Mouse (Mus musculus) lung, postnatal 25 days (tissue): ENCODE data around the gene Tmsb15a.
"Not testable (repeated sequence)": the region's sequence is repeated elsewhere in the genome, so short reads cannot be mapped to it uniquely, and the experiment has no call there.

Experiments used
- DNase-seq: peaks from one replicate; pipeline ENCODE4 v3.0.0; 2022; ENCODE audit warnings: low spot score

Tmsb15a gene

DNA sequence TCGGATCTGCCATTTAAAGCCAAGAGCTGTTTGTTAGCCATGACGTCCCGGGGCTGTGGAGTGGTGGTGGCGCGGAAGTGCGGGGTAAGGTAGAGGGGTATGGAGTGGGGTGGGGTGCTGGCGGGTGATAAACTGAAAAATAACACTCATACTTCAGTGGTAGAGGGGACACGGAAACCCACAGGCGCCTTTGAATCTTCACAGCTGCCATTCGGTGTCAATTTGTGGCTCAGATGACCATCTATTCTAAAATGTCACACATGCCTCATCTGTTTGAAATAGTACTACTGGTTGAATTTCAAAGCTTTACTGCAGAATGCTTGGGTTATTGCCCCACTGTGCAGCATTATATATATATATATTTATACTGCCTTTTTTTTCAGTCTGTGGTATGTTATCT lies at the start of gene Tmsb15a:
Gene Tmsb15a (minus strand): TSS at position 101 of the 400 bp plus-strand sequence.
- no peak for DNase-seq

GRCm38 (mm10) chrX:135768565-135768964 lies 43.5 kb upstream of the Tmsb15a start:
- DNase-seq: no peak

DNA sequence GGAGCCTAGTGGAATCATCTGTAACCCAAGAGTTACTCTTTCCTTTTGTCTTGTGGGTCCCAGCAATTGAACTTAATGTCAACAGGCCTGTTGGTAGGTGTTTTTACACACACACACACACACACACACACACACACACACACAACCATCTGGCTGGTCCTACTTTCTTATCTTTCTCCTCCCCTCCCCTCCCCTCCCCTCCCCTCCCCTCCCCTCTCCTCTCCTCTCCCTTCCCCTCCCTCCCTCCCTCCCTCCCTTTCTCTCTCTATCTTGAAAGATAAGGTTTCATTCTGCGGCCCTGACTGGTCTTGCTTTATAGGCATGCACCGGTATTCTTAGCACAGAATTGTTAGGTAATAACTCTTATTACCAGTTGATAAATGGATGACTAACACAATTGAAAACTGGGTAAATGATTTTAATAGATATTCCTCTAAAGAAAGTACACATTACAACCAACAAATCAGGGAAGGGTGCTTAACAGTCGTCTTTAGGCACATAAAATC lies 43.0 kb upstream of the Tmsb15a start:
- DNase-seq: no peak

DNA sequence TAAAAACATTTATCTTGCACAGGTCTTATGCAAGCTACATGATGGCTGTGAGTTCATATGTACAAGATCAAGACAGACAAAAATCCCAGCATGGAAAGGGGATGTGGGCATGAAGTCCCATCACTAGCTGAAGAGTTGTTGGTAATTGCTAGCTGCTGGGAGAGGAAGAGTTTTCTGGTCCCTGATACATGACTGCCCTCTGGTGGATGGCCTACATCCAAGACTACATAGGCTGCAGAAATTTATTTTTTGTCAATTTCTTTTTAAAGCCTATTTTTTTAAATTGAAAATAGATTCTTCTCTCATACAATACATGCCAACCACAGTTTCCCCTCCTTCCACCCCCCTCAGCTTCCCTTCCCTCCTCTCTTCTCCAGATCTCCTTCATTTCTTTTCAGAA lies 36.6 kb upstream of the Tmsb15a start:
- peak; percentile 3 for DNase-seq

DNA sequence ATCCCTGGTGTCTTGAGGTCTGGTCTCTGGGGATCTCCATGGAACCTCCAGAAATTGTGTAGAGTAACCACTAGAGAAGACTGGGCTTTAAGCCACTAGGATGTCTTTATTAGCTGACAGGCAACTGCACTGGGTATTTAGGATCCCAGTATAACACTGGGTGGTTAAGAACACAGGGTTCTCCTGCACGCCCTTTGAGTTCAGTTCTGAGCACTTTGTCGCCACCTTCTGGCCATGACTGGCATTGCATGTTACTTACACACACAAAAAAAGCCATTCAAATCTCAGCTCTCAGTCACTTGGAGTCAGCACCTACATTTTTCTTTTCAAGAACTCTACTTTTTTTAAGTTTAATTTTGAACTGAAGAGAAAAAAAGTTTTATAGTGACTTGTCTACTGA lies 27.8 kb upstream of the Tmsb15a start:
- peak; percentile 63 for DNase-seq

GRCm38 (mm10) chrX:135745376-135745775 lies 20.3 kb upstream of the Tmsb15a start:
- not testable (repeated sequence) for DNase-seq

DNA sequence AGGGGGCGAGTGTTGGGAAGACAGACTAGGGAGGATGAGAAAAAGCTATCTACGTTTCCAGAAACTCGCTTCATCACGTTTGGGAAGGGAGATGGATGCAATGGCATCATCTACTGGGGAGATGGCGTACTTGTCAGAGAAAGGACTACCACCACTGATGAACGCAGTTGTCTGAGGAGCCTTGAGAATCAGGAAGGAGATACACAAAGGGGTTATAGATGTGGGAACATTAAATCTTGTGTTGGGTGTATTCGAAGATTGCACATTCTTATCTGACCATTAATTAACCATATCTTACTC lies 17.9 kb upstream of the Tmsb15a start:
- DNase-seq: no peak

DNA sequence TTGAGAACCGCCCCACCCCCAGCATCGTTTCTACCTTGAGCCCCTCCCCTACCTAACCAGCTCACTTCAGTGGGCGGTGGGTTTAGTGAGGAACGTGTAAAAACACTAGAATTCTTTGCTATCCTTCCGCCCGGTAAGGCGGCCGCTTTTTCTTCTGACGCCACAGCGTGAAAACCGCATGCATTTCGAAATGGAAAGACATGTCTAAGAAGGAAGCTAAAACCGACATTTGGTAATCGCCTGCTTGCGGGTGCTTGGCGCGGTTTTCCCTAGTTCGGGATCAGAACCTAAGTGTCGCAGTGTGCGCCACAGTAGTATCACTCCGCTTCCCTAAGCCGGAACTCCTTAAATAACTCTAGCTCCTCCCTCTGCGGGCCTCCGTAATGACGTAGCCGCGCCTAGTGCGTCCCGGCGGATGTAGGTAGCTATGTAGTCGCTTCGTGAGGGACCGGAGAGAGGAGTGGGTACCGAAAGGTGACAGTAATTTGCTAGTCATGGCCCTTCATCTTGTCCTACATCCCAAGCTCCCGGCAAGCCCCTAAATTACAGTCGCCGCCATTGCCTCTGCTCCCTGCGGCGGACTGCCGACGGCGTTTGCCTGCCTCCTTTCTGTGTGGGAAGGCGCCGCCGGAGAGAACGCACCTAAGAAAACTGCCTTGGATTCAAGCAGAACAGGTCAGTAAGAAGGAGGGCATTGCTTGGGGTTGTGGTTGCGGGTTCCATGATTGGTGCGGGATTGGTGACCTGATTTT lies 17.4 kb upstream of the Tmsb15a start, which contains the start of the genes Armcx5 and Gprasp1:
Gene Armcx5 (plus strand): TSS at position 430 of the 752 bp plus-strand sequence.
Gene Gprasp1 (plus strand): TSS at position 430 of the 752 bp plus-strand sequence.
- peak; percentile 90 for DNase-seq

DNA sequence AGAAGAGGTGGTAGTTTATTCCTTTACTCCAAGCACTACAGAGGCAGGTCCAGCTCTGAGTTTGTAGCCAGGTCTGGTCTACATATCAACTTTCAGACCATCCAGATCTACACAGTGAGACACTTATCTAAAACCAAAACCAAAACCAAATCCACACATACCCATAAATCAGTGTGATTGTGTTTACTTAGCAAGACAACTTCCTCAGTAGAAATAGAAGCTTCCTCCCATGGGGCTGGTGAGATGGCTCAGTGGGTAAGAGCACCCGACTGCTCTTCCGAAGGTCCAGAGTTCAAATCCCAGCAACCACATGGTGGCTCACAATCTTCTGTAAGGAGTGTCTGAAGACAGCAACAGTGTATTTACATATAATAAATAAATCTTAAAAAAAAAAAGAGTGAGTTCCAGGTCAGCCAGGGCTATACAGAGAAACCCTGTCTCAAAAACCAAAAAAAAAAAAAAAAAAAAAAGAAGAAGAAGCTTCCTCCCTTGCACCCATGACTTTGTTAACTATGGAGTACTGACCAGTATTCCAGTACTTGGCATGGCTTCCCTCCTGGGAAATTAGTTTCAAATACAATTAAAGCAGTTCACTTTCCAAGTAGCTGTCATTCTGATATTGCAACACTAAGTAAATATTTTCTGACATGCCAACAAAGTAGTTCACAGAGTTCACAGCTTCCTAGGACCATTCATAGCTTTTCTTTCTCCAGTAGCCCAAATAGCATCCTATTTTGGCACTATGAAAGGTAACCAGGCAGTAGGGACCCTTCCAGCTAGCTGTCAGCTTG lies 13.9 kb upstream of the Tmsb15a start:
- peak; percentile 3 for DNase-seq

DNA sequence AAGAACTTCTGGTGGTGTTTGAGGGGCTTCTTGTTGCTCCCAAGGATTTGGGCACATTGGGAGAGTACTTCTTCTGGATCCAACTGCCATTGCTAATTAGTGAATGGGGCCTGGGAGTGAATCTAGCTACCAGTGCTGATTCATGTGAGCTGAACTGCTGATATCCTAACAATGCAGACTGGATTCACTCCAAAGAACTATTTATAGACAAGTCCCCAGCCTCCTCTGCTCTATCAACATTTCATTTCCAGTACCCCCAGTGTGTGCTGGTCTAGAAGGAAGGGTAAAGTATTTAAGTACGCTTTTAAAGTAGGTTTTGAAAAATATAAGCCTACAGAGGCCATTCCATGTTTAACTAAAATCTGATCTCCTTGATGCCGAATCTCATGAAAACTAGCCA lies 12.2 kb downstream of the Tmsb15a start:
- DNase-seq: no peak

- no peak for DNase-seq
Measured at GRCm38 (mm10) chrX:135704349-135704748, 20.7 kb downstream of the Tmsb15a start.

DNA sequence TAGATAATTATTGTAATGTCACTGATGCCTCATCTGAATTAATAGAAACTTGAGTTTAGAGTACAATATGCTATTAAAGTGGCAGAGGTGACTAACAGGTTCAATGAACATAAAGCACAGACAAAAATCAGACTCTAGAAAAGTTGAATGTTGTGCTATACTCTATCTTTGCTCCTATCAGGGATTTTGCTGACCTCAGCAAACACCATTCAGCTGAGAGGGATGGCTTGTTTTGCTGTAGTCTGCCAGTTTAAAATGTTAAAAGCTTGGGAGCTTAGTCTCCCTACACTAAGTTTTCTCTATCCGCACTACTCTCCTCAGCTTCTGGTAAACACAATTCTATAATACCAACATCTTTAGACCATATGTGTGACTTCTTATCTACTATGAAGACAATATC lies 21.9 kb downstream of the Tmsb15a start:
- DNase-seq: no peak

DNA sequence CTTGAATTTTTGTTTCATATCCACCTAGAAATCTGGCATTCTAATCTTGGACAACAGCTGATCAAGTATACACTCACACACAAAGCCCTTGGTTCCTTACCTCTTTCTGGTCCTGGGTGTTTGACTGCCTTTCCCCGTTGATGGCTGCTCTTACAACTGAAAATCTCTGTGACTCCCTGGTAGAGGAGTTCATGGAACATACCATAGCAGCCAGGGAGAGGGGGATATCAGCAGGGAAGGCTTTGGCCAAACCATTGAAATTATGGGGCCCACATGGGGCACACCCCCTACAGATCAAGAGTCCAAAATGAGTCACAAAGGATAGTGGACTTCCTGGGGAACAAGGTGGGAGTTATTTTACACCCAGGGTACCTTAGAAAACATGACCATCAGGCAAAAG lies 31.4 kb downstream of the Tmsb15a start, which contains the start of gene Tcp11x2:
Gene Tcp11x2 (minus strand): TSS at position 158 of the 400 bp plus-strand sequence.
- DNase-seq: no peak

- DNase-seq: no peak
Measured at GRCm38 (mm10) chrX:135687802-135688201, 37.3 kb downstream of the Tmsb15a start.

DNA sequence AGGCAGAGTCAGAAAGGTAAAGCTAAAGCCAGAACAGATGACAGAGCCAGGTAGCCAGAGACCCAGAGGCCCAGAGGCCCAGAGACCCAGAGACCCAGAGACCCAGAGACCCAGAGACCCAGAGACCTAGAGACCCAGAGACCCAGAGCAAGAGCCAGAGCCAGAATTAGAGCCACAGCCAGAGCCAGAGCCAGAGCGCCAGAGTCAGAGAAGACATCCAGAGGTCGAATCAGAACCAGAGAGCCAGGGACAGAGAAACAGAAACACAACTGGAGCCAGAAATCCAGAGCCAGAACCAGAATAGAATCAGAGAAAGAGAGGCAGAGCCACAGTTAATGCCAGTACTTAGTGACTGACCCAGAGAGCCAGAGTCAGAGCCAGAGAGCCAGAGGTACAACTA lies 43.2 kb downstream of the Tmsb15a start:
- DNase-seq: no peak
